ENCODE assay signal across 21 mouse cellular contexts in the genomic region with DNA sequence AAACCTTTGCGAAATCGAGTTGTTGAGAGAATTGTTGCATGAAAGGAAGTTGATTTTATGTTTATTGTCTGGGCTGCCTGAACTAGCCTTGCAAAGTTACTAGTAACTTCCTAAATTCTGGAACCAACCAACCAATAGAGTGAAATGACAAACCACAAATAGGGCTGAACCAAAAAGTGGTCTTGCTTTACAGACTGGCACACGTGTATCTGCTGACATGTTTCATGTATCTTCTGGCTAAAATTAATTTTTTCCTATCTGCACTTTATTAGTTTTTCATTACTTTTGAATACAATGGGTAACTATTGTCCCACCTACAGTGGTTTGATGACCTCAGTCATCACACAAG. TPM values are rescaled to one million over a fixed set of nuclear protein-coding genes. Genes with fewer than 3 reads are reported as not detected.
"Had no signal": no experiment of that assay in that cellular context is flagged by ENCODE, and none has a peak within 500 bp of the region (broad histone marks: within the 10 kb centered on the region; RNA-seq: fewer than 3 reads in every experiment).

No protein-coding gene starts in this region.

- DNase-seq: thymus, postnatal 14 days had no signal

- H3K4me3 ChIP-seq: left cerebral cortex, adult 2 months had no signal

- H3K9me3 ChIP-seq: kidney, embryonic 15.5 days; megakaryocyte, embryonic 14.5 days; midbrain, embryonic 10.5 days; midbrain, embryonic 13.5 days had no signal

- H3K27ac ChIP-seq: left cerebral cortex, adult 2 months; liver, embryonic 14.5 days; midbrain, embryonic 10.5 days; midbrain, embryonic 13.5 days had no signal

- H3K9ac ChIP-seq: kidney, embryonic 15.5 days; liver, embryonic 14.5 days; liver, postnatal 0 days; midbrain, embryonic 13.5 days had no signal

RNA-seq across cellular contexts. Expression of a gene that starts 1.9 kb away (rescaled TPM):
- total RNA-seq: liver, adult 2 months; monocyte, adult 5-6 weeks had no signal
- polyA plus RNA-seq: liver, adult 2 months; small intestine, adult 2 months had no signal

RNA-seq across cellular contexts. Expression of a gene that starts 54.3 kb away (rescaled TPM):
- total RNA-seq: layer of hippocampus, adult 8-10 months; layer of hippocampus, postnatal 10 days; layer of hippocampus, postnatal 36 days; left cerebral cortex, adult 2 months; left cerebral cortex, postnatal 10 days; left cerebral cortex, postnatal 36 days; liver, adult 2 months; monocyte, adult 5-6 weeks had no signal
- polyA plus RNA-seq: limb, embryonic 11.5 days; liver, adult 2 months; liver, embryonic 14.5 days; liver, postnatal 0 days; lung, embryonic 16.5 days; small intestine, adult 2 months; spleen, adult 2 months; stomach, embryonic 16.5 days; testis, adult 2 months had no signal
